Mouse (Mus musculus): ENCODE data around the gene Zfp62. TPM values are rescaled to one million over a fixed set of nuclear protein-coding genes. Genes with fewer than 3 reads are reported as not detected.
A peak's percentile ranks its signal among the peaks of the same experiment; 100 is the strongest.

The Zfp62 gene
- polyA plus RNA-seq, 2 experiments = 22.1 to 38.0 TPM

- no peaks in the 10 kb centered on the region for H3K9me3 ChIP-seq (ENCODE audit: control insufficient read depth, low read length)
- H3K36me3 ChIP-seq (ENCODE audit: control insufficient read depth, insufficient read depth, low read length) = peaks cover 17% of the 10 kb centered on the region
- no peaks in the 10 kb centered on the region for H3K27me3 ChIP-seq (ENCODE audit: control insufficient read depth, insufficient read depth, low read length)
- 79% methylated on average over 6 of the region's 6 CpGs for WGBS
- ATAC-seq (ENCODE audit: low FRiP score, low read depth) (no peak), DNase-seq (ENCODE audit: low spot score) (no peak)
- peak overlapping the region; percentile 95; the same call in 1 of the 2 replicates for H3K27ac ChIP-seq (replicated peaks; ENCODE audit: low read depth, low read length)
- no peak overlapping the region for H3K9ac ChIP-seq (ENCODE audit: low read depth, low read length, severe bottlenecking)
- peak overlapping the region; percentile 74; the same call in 1 of the 2 replicates for H3K4me2 ChIP-seq (replicated peaks; ENCODE audit: low read depth, low read length, severe bottlenecking)
- H3K4me3 ChIP-seq (replicated peaks; ENCODE audit: low read length) = no peak overlapping the region
- H3K4me1 ChIP-seq (ENCODE audit: control insufficient read depth, insufficient read depth, low read length) = peaks cover 35% of the 10 kb centered on the region
- no peak for TF ChIP-seq POLR2A (IDR thresholded peaks at IDR 0.05; ENCODE audit: borderline replicate concordance, extremely low read depth, insufficient read depth, insufficient read length)
Measured at GRCm38 (mm10) chr11:49248974-49249700, 46.0 kb downstream of the Zfp62 start.

GRCm38 (mm10) chr11:49249811-49250421, 46.8 kb downstream of the Zfp62 start:
- H3K27ac ChIP-seq (replicated peaks; ENCODE audit: low read depth, low read length) = peak overlapping the region; percentile 95
- 14% methylated on average over 10 of the region's 10 CpGs for WGBS
- ATAC-seq (ENCODE audit: low FRiP score, low read depth) (no peak), DNase-seq (ENCODE audit: low spot score) (no peak)
- H3K9me3 ChIP-seq (ENCODE audit: control insufficient read depth, low read length) = no peaks in the 10 kb centered on the region
- peak overlapping the region; percentile 76 for H3K4me3 ChIP-seq (replicated peaks; ENCODE audit: low read length)
- H3K4me1 ChIP-seq (ENCODE audit: control insufficient read depth, insufficient read depth, low read length) = peaks cover 31% of the 10 kb centered on the region
- H3K4me2 ChIP-seq (replicated peaks; ENCODE audit: low read depth, low read length, severe bottlenecking) = peak overlapping the region; percentile 74
- H3K27me3 ChIP-seq (ENCODE audit: control insufficient read depth, insufficient read depth, low read length) = no peaks in the 10 kb centered on the region
- no peak for TF ChIP-seq POLR2A (IDR thresholded peaks at IDR 0.05; ENCODE audit: borderline replicate concordance, extremely low read depth, insufficient read depth, insufficient read length)
- H3K9ac ChIP-seq (ENCODE audit: low read depth, low read length, severe bottlenecking) = peak overlapping the region; percentile 95
- H3K36me3 ChIP-seq (ENCODE audit: control insufficient read depth, insufficient read depth, low read length) = peaks cover 25% of the 10 kb centered on the region

DNA sequence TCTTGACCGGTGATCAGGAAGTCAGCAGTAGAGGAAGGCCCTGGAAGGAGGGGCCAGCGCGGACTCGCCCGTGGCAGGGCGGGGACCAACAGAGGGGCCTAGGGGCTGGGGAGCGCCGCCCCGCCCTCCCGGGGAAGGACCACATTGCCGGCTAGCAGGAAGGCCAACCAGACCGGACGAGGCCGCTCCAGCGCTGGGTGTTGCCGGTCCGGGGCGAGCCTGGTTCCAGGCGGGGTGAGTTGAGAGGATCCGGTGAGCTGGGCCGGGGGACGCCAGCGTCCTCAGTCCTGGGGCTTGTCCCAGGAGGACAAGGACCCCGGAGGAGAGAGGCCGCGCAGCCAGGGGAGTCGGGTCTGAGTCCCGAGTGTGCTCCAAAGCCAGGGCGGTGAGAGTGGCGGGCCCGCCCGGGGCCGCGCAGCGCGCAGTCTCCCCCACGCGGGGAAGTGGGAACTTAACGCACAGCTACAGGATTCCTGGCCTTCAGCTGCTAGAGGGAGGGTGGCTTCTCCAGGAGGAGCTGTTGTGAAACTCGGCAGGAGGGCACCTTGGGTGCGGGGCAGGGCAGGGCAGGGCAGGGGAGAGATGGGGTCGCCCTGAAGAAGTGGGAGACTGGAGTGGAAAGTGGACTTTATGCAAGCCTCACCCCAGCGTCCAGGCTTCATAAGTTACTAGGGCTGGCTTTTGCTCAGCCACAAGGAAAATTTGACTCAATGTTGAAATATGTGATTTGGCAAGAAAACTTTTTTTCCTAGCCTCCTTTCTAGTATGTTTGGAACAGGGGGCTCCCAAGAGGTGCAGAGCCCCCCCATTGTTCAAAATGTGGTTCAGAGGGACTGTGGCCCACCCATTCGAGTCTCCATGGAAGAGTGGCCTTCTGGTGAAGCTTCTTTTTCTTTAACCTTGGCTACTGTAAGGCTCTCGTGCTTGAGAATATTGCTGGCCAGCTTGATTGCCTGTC, 47.6 kb downstream of the Zfp62 start:
- peak; percentile 87 for DNase-seq (ENCODE audit: low spot score)
- Histone ChIP-seq H3K9ac (ENCODE audit: low read depth, low read length, severe bottlenecking) (peak overlapping the region; percentile 95), H3K4me3 (replicated peaks; ENCODE audit: low read length) (peak overlapping the region; percentile 76), H3K9me3 (ENCODE audit: control insufficient read depth, low read length) (no peaks in the 10 kb centered on the region), H3K4me1 (ENCODE audit: control insufficient read depth, insufficient read depth, low read length) (peaks cover 26% of the 10 kb centered on the region), H3K36me3 (ENCODE audit: control insufficient read depth, insufficient read depth, low read length) (peaks cover 28% of the 10 kb centered on the region), H3K27me3 (ENCODE audit: control insufficient read depth, insufficient read depth, low read length) (no peaks in the 10 kb centered on the region), H3K4me2 (replicated peaks; ENCODE audit: low read depth, low read length, severe bottlenecking) (peak overlapping the region; percentile 74), H3K27ac (replicated peaks; ENCODE audit: low read depth, low read length) (peak overlapping the region; percentile 95)
- peak; percentile 86; the same call in 1 of the 2 replicates for TF ChIP-seq POLR2A (IDR thresholded peaks at IDR 0.05; ENCODE audit: borderline replicate concordance, extremely low read depth, insufficient read depth, insufficient read length)
- 2% methylated on average over 36 of the region's 45 CpGs for WGBS
- peak; percentile 95 for ATAC-seq (ENCODE audit: low FRiP score, low read depth)

DNA sequence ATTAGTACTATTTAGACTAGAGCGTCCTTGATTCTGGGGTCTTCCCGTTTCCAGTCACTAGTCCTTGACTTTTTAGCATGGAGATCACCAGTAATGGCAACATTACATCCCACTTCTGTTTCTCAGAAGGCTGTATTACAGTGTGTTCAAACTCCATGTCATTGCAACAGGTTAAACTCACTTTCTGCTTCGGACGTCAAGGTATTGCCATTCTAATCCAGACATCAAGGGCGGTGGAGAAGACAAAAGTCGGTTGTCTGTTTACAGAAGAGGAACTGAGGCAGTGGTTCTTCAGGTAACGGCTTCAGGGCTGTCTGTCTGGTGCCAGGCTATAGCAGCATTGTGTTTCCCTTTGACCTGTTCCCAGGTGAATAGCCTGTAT, 48.3 kb downstream of the Zfp62 start:
- H3K4me2 ChIP-seq (replicated peaks; ENCODE audit: low read depth, low read length, severe bottlenecking) = peak overlapping the region; percentile 74
- 60% methylated on average over 7 of the region's 7 CpGs for WGBS
- peaks cover 29% of the 10 kb centered on the region for H3K36me3 ChIP-seq (ENCODE audit: control insufficient read depth, insufficient read depth, low read length)
- peak overlapping the region; percentile 76 for H3K4me3 ChIP-seq (replicated peaks; ENCODE audit: low read length)
- peak overlapping the region; percentile 95 for H3K9ac ChIP-seq (ENCODE audit: low read depth, low read length, severe bottlenecking)
- H3K27ac ChIP-seq (replicated peaks; ENCODE audit: low read depth, low read length) = no peak overlapping the region
- ATAC-seq (ENCODE audit: low FRiP score, low read depth) (no peak), DNase-seq (ENCODE audit: low spot score) (no peak)
- H3K9me3 ChIP-seq (ENCODE audit: control insufficient read depth, low read length) = no peaks in the 10 kb centered on the region
- H3K4me1 ChIP-seq (ENCODE audit: control insufficient read depth, insufficient read depth, low read length) = peaks cover 26% of the 10 kb centered on the region
- no peaks in the 10 kb centered on the region for H3K27me3 ChIP-seq (ENCODE audit: control insufficient read depth, insufficient read depth, low read length)
- TF ChIP-seq POLR2A (IDR thresholded peaks at IDR 0.05; ENCODE audit: borderline replicate concordance, extremely low read depth, insufficient read depth, insufficient read length) = no peak

GRCm38 (mm10) chr11:49252048-49252447, 49.0 kb downstream of the Zfp62 start:
- WGBS = 93% methylated on average over 5 of the region's 5 CpGs
- Histone ChIP-seq H3K4me3 (replicated peaks; ENCODE audit: low read length) (no peak overlapping the region), H3K36me3 (ENCODE audit: control insufficient read depth, insufficient read depth, low read length) (peaks cover 33% of the 10 kb centered on the region), H3K4me2 (replicated peaks; ENCODE audit: low read depth, low read length, severe bottlenecking) (peak overlapping the region; percentile 74; the same call in 1 of the 2 replicates), H3K9ac (ENCODE audit: low read depth, low read length, severe bottlenecking) (no peak overlapping the region), H3K27me3 (ENCODE audit: control insufficient read depth, insufficient read depth, low read length) (no peaks in the 10 kb centered on the region), H3K9me3 (ENCODE audit: control insufficient read depth, low read length) (no peaks in the 10 kb centered on the region), H3K4me1 (ENCODE audit: control insufficient read depth, insufficient read depth, low read length) (peaks cover 26% of the 10 kb centered on the region), H3K27ac (replicated peaks; ENCODE audit: low read depth, low read length) (no peak overlapping the region)
- ATAC-seq (ENCODE audit: low FRiP score, low read depth) (no peak), DNase-seq (ENCODE audit: low spot score) (no peak)
- no peak for TF ChIP-seq POLR2A (IDR thresholded peaks at IDR 0.05; ENCODE audit: borderline replicate concordance, extremely low read depth, insufficient read depth, insufficient read length)
